Mouse (Mus musculus) kidney, postnatal 0 days (tissue): ENCODE results near the gene Btnl10. TPM values are rescaled to one million over a fixed set of nuclear protein-coding genes. Genes with fewer than 3 reads are reported as not detected.
"Not testable (repeated sequence)": the region's sequence is repeated elsewhere in the genome, so short reads cannot be mapped to it uniquely, and the experiment has no call there.

ENCODE experiments used
- ATAC-seq: fragments of 200-750 bp; cut with Nextera tagmentation; replicated peaks from 2 replicates; pipeline ENCODE4 v1.8.0; 2017; ENCODE audit warnings: low read depth, moderate number of reproducible peaks, moderate TSS enrichment, moderate library complexity; ENCODE audit not compliant: low FRiP score
- DNase-seq: peaks from one replicate; pipeline ENCODE4 v3.0.0-alpha.2; 2016; ENCODE audit warnings: low spot score
- H3K27ac ChIP-seq: fragments of 300-500 bp; sonication (generic); 2 replicates; pipeline ENCODE4 v1.5.1; 2014; ENCODE audit warnings: mild to moderate bottlenecking
- H3K27me3 ChIP-seq: fragments of 300-500 bp; sonication (generic); 2 replicates; pipeline ENCODE4 v1.6.1; 2014; ENCODE audit warnings: low read length, mixed read lengths; ENCODE audit not compliant: insufficient read depth
- H3K36me3 ChIP-seq: fragments of 300-500 bp; sonication (generic); 2 replicates; pipeline ENCODE4 v1.6.1; 2014; ENCODE audit warnings: low read length, mixed read lengths; ENCODE audit not compliant: insufficient read depth
- H3K4me1 ChIP-seq: fragments of 300-500 bp; sonication (generic); replicated peaks from 2 replicates; pipeline ENCODE4 v1.6.1; 2014; ENCODE audit warnings: antibody characterized with exemption, low read length, mixed read lengths; ENCODE audit not compliant: insufficient read depth
- H3K4me2 ChIP-seq: fragments of 300-500 bp; sonication (generic); 2 replicates; pipeline ENCODE4 v1.6.1; 2014; ENCODE audit warnings: mild to moderate bottlenecking, low read length, moderate library complexity, mixed read lengths
- H3K4me3 ChIP-seq: fragments of 300-500 bp; sonication (generic); replicated peaks from 2 replicates; pipeline ENCODE4 v1.5.1; 2014; ENCODE audit warnings: low read depth, low read length
- H3K9ac ChIP-seq: fragments of 300-500 bp; sonication (generic); 2 replicates; pipeline ENCODE4 v1.6.1; 2014; ENCODE audit warnings: low read depth, low read length
- H3K9me3 ChIP-seq: fragments of 300-500 bp; sonication (generic); replicated peaks from 2 replicates; pipeline ENCODE4 v1.6.1; 2016; ENCODE audit warnings: low read length, inconsistent platforms, mixed read lengths
- CTCF ChIP-seq: IDR thresholded peaks from 2 replicates; pipeline ENCODE4 v1.5.1; 2016; ENCODE audit warnings: antibody characterized with exemption, low read depth, mild to moderate bottlenecking, moderate library complexity
- WGBS: fragments of 180-500 bp; shearing (Covaris S2); extraction: QIAGEN DNeasy Blood & Tissue Kit; methylation state at CpG from one replicate; pipeline ENCODE4 v1.1.7; 2014; 5-methylcytosine and 5-hydroxymethylcytosine counted together
- polyA plus RNA-seq: library from polyadenylated mRNA; unstranded; fragments of >200 nt; fragmentation: Nextera tagmentation; extraction: Ambion mirVana; gene quantifications from 2 replicates; pipeline ENCODE4 v1.2.1, GENCODE M21; 2015

The Btnl10 gene
- polyA plus RNA-seq, 1 experiment from 2014 or later, result 0.16 TPM

GRCm38 (mm10) chr11:58948542-58949479 is 31.1 kb downstream of the Btnl10 start, which contains the start of gene Hist3h2ba:
Gene Hist3h2ba, plus strand, starts transcription at chr11:58948920.
- under 1% methylated on average over 48 of the region's 48 CpGs for WGBS
- Histone ChIP-seq H3K9me3 (no peaks in the 10 kb centered on the region), H3K4me1 (0 out of 2 replicates have a peak, but pooled peaks cover 3% of the 10 kb centered on the region), H3K27me3 (no peaks in the 10 kb centered on the region; the same call in 1 of the 2 replicates), H3K27ac (peak within 1 kb of the TSS; percentile 77), H3K4me2 (peak within 1 kb of the TSS; percentile 63), H3K36me3 (no peaks in the 10 kb centered on the region), H3K4me3 (peak within 1 kb of the TSS; percentile 38), H3K9ac (peak within 1 kb of the TSS; percentile 47; the same call in 1 of the 2 replicates)
- ATAC-seq (peak; percentile 84), DNase-seq (peak; percentile 99)
- TF ChIP-seq CTCF, result 0 out of 2 replicates have a peak, but pooled peaks have one; percentile 11

- Histone ChIP-seq H3K27ac (peak overlapping the region; percentile 61), H3K36me3 (no peaks in the 10 kb centered on the region), H3K4me2 (peak overlapping the region; percentile 63), H3K9me3 (no peaks in the 10 kb centered on the region), H3K4me3 (peak overlapping the region; percentile 38), H3K4me1 (0 out of 2 replicates have a peak, but pooled peaks cover 3% of the 10 kb centered on the region), H3K27me3 (no peaks in the 10 kb centered on the region; the same call in 1 of the 2 replicates), H3K9ac (peak overlapping the region; percentile 47; the same call in 1 of the 2 replicates)
- TF ChIP-seq CTCF, result no peak
- no peak for ATAC-seq
- DNase-seq, result peak; percentile 72
- WGBS, result 9% methylated on average over 20 of the region's 20 CpGs
These were observed 32.0 kb downstream of the Btnl10 start for GRCm38 (mm10) chr11:58949480-58950431.

GRCm38 (mm10) chr11:58951210-58951609 is 33.5 kb downstream of the Btnl10 start:
- Histone ChIP-seq H3K4me1 (0 out of 2 replicates have a peak, but pooled peaks cover 3% of the 10 kb centered on the region), H3K4me3 (no peak overlapping the region), H3K27ac (no peak overlapping the region), H3K9me3 (no peaks in the 10 kb centered on the region), H3K27me3 (no peaks in the 10 kb centered on the region; the same call in 1 of the 2 replicates), H3K9ac (no peak overlapping the region), H3K4me2 (no peak overlapping the region), H3K36me3 (no peaks in the 10 kb centered on the region)
- ATAC-seq (no peak), DNase-seq (no peak)
- no peak for TF ChIP-seq CTCF
- 62% methylated on average over 5 of the region's 5 CpGs for WGBS

GRCm38 (mm10) chr11:58953351-58954169 is 35.9 kb downstream of the Btnl10 start:
- peak overlapping the region; percentile 97 for H3K27ac ChIP-seq
- DNase-seq (peak; percentile 44), ATAC-seq (peak; percentile 29)
- H3K4me2 ChIP-seq, result peak overlapping the region; percentile 66
- no peak for TF ChIP-seq CTCF
- 1% methylated on average over 33 of the region's 33 CpGs for WGBS
- peaks cover 10% of the 10 kb centered on the region; the same call in 1 of the 2 replicates for H3K4me1 ChIP-seq
- H3K4me3 ChIP-seq, result peak overlapping the region; percentile 76
- peak overlapping the region; percentile 56 for H3K9ac ChIP-seq
- H3K27me3 ChIP-seq, result no peaks in the 10 kb centered on the region; the same call in 1 of the 2 replicates
- no peaks in the 10 kb centered on the region for H3K9me3 ChIP-seq
- H3K36me3 ChIP-seq, result no peaks in the 10 kb centered on the region

- 0% methylated on average over 11 of the region's 17 CpGs for WGBS
- H3K9me3 ChIP-seq, result not testable (repeated sequence)
- peak; percentile 15; the same call in 1 of the 2 replicates for ATAC-seq
These were observed 36.4 kb downstream of the Btnl10 start for GRCm38 (mm10) chr11:58954170-58954419.

More at GRCm38 (mm10) chr11:58954170-58954419, 36.4 kb downstream of the Btnl10 start:
- not testable (repeated sequence) for H3K27me3 ChIP-seq, H3K36me3 ChIP-seq, DNase-seq
- Histone ChIP-seq H3K27ac (peak overlapping the region; percentile 97), H3K4me3 (peak overlapping the region; percentile 76), H3K9ac (peak overlapping the region; percentile 56; the same call in 1 of the 2 replicates), H3K4me2 (peak overlapping the region; percentile 66), H3K4me1 (peaks cover 10% of the 10 kb centered on the region; the same call in 1 of the 2 replicates)
